In the genomic region with DNA sequence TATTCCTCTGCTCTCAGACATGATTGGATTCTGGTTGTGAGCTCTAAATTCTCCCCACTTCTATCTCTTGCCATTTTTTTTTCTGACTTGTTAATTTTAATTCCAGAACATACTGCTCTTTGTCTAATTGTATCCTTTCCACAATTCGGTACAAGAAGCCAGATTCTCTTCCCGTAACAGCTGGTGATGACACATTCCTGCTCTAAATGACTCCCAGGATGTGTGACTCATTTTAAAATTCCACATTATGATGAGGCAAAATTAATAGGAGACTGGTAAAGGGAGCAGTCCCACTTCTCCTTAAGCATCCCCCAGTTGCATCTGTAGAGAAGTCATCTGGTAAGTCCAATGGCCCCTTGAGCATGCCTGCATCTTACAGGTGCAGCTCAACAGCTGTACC, we compare ENCODE assay signal across 25 mouse cellular contexts. TPM values are rescaled to one million over a fixed set of nuclear protein-coding genes. Genes with fewer than 3 reads are reported as not detected.
DNase-seq lines count a peak whose midpoint lies in the region; TF ChIP-seq lines count a peak whose summit lies in the region.
"Had no signal": no experiment of that assay in that cellular context is flagged by ENCODE, and none has a peak within 500 bp of the region (broad histone marks: within the 10 kb centered on the region; RNA-seq: fewer than 3 reads in every experiment).

No protein-coding gene starts in this region.

- no peak overlapping the region for H3K4me3 ChIP-seq in C2C12 (ENCODE audit: insufficient read depth, poor library complexity, severe bottlenecking)
- no peak overlapping the region for H3K4me3 ChIP-seq in myocyte
- H3K4me3 ChIP-seq: embryonic facial prominence, embryonic 12.5 days; heart, embryonic 12.5 days; midbrain, embryonic 12.5 days had no signal

- DNase-seq in left cerebral cortex, adult 18-20 months (ENCODE audit: low spot score in 2 of 2), result peak; percentile 42
- no peak for DNase-seq in left cerebral cortex, adult 11 months (ENCODE audit: low spot score)
- peak; percentile 91 for DNase-seq in brain, adult 2 months (ENCODE audit: low read depth, low spot score)
- DNase-seq in cerebellum, adult 11-12 months, result no peak
- no peak for DNase-seq in gastrocnemius, postnatal 10 days
- DNase-seq: adrenal gland, adult 8-10 months; cerebellum, adult 2 months; kidney, adult 11 months; lung, adult 2 months; lung, postnatal 4 days; retina, postnatal 1 day; spleen, adult 18-20 months had no signal

- no peaks in the 10 kb centered on the region for H3K27me3 ChIP-seq in C2C12 (ENCODE audit: control insufficient read depth, insufficient read depth, insufficient read length)
- no peaks in the 10 kb centered on the region for H3K27me3 ChIP-seq in myocyte (ENCODE audit: control insufficient read depth, insufficient read depth, insufficient read length)
- H3K27me3 ChIP-seq: midbrain, embryonic 12.5 days had no signal

- TF ChIP-seq POLR2A in myocyte (IDR thresholded peaks at IDR 0.05; ENCODE audit: insufficient read length, low read depth), result no peak

- no peaks in the 10 kb centered on the region for H3K79me3 ChIP-seq in C2C12 (ENCODE audit: low read depth)

- H3K4me2 ChIP-seq in myocyte (ENCODE audit: low read depth), result peak overlapping the region; percentile 42
- H3K4me2 ChIP-seq: embryonic facial prominence, embryonic 12.5 days; heart, embryonic 12.5 days; liver, embryonic 11.5 days; midbrain, embryonic 12.5 days had no signal

- H3K79me2 ChIP-seq in C2C12 (ENCODE audit: control insufficient read depth, insufficient read depth) (no peaks in the 10 kb centered on the region), myocyte (ENCODE audit: control insufficient read depth, insufficient read depth) (no peaks in the 10 kb centered on the region)

- H3ac ChIP-seq in C2C12 (ENCODE audit: control insufficient read depth, insufficient read length, low read depth) (no peak overlapping the region), myocyte (ENCODE audit: control insufficient read depth, insufficient read length) (no peak overlapping the region)

- no peaks in the 10 kb centered on the region for H3K36me3 ChIP-seq in C2C12 (ENCODE audit: control insufficient read depth, insufficient read depth)
- H3K36me3 ChIP-seq in myocyte (ENCODE audit: control insufficient read depth, insufficient read depth), result no peaks in the 10 kb centered on the region
- H3K36me3 ChIP-seq: embryonic facial prominence, embryonic 12.5 days; heart, embryonic 12.5 days; midbrain, embryonic 12.5 days had no signal

- TF ChIP-seq CTCF in C2C12 (IDR thresholded peaks at IDR 0.05; ENCODE audit: control insufficient read depth, insufficient read depth, insufficient read length), result no peak

TF ChIP-seq in C2C12, 6 proteins besides CTCF, POLR2A, EP300 and RAD21:
- peak; percentile 14 for TF ChIP-seq CEBPB (IDR thresholded peaks at IDR 0.05; ENCODE audit: low read depth)
- no peak for TF ChIP-seq USF1 (IDR thresholded peaks at IDR 0.05; ENCODE audit: low read depth)
- peak; percentile 69 for TF ChIP-seq MYOD1 (IDR thresholded peaks at IDR 0.05; ENCODE audit: control insufficient read depth, insufficient read length, low read depth)
- no peak for TF ChIP-seq MAX (IDR thresholded peaks at IDR 0.05)
- peak; percentile 74 for TF ChIP-seq FOSL1 (IDR thresholded peaks at IDR 0.05; ENCODE audit: insufficient read depth, low read length, poor library complexity, severe bottlenecking)
- TF ChIP-seq MYOG (IDR thresholded peaks at IDR 0.05; ENCODE audit: control insufficient read depth, extremely low read depth, insufficient read length), result no peak

TF ChIP-seq in myocyte, 11 proteins besides CTCF, POLR2A, EP300 and RAD21:
- TF ChIP-seq USF1 (IDR thresholded peaks at IDR 0.05; ENCODE audit: low read depth) (no peak), MYOG (IDR thresholded peaks at IDR 0.05; ENCODE audit: control insufficient read depth in 1 of 3, insufficient read depth in 1 of 3, insufficient read length in 2 of 3, low read depth in 2 of 3) (peak in 1 of 3 experiments; percentile 25)

RNA-seq across cellular contexts. Expression of gene Pde6b, which starts 2.6 kb away (rescaled TPM):
- total RNA-seq in left cerebral cortex, adult 18-20 months (2021), result under 1 TPM; 0.42 to 0.66 TPM
- polyA plus RNA-seq in C2C12 (2012; fragmentation: generic; extraction: Trizol), result 0.01 TPM
- polyA plus RNA-seq in myocyte (2012; fragmentation: generic; extraction: Trizol), result 0.02 TPM
- total RNA-seq in gastrocnemius, postnatal 10 days (2021), result not detected
- total RNA-seq: adrenal gland, adult 8-10 months; heart, postnatal 25 days; neutrophil, adult 5-6 weeks had no signal
- polyA plus RNA-seq: forebrain, embryonic 16.5 days; hindbrain, embryonic 16.5 days; lung, adult 2 months had no signal

RNA-seq across cellular contexts. Expression of gene Gm42517, which starts 17.9 kb away (rescaled TPM):
- total RNA-seq in left cerebral cortex, adult 18-20 months (2021), result 10 to 100 TPM; 56.6 to 62.8 TPM
- polyA plus RNA-seq in C2C12 (2012; fragmentation: generic; extraction: Trizol) (1.1 TPM), myocyte (2012; fragmentation: generic; extraction: Trizol) (1.1 TPM)
- under 1 TPM; 0.36 to 0.42 TPM for total RNA-seq in gastrocnemius, postnatal 10 days (2021)
- total RNA-seq: MEL; neutrophil, adult 5-6 weeks had no signal
- polyA plus RNA-seq: embryonic facial prominence, embryonic 12.5 days; heart, embryonic 12.5 days; stomach, embryonic 14.5 days; thymus, postnatal 0 days had no signal

RNA-seq across cellular contexts. Expression of gene Atp5k, which starts 48.6 kb away (rescaled TPM):
- total RNA-seq in left cerebral cortex, adult 18-20 months (2021), result 100 to 1,000 TPM; 232 to 256 TPM
- 1,015 TPM for polyA plus RNA-seq in C2C12 (2012; fragmentation: generic; extraction: Trizol)
- polyA plus RNA-seq in myocyte (2012; fragmentation: generic; extraction: Trizol), result 1,348 TPM
- 100 to 1,000 TPM; 747 to 903 TPM for total RNA-seq in gastrocnemius, postnatal 10 days (2021)

Comparison
In these comparisons a context has a peak if more than half of its experiments do, and no peak if none do; other contexts are left out.
1. DNase-seq: peak in left cerebral cortex, adult 18-20 months (2 of 2) and brain, adult 2 months (single experiment); none in left cerebral cortex, adult 11 months (single experiment), cerebellum, adult 11-12 months (single experiment) and gastrocnemius, postnatal 10 days (single experiment).
2. RNA of gene Gm42517, which starts 17.9 kb away (total RNA-seq): 56.6 to 62.8 TPM in left cerebral cortex, adult 18-20 months; 0.36 to 0.42 TPM in gastrocnemius, postnatal 10 days; every median in the first group is over 10 times any median in the second.